ENCODE assay signal across 8 mouse cellular contexts in genomic region chr14:52195691-52196090, GRCm38 (mm10). TPM values are rescaled to one million over a fixed set of nuclear protein-coding genes. Genes with fewer than 3 reads are reported as not detected.
DNase-seq lines count a peak whose midpoint lies in the region; ATAC-seq lines count a peak whose summit lies in the region.

No protein-coding gene starts in this region.

- 0 out of 2 replicates have a peak, but pooled peaks cover 4% of the 10 kb centered on the region for H3K4me1 ChIP-seq in forebrain, embryonic 11.5 days (replicated peaks; ENCODE audit: control insufficient read depth, insufficient read depth, low read length)
- H3K4me1 ChIP-seq in intestine, embryonic 14.5 days (replicated peaks; ENCODE audit: control insufficient read depth, insufficient read depth, low read length), result peaks cover 17% of the 10 kb centered on the region
- H3K4me1 ChIP-seq in liver, embryonic 13.5 days (replicated peaks), result peaks cover 72% of the 10 kb centered on the region

- no peak overlapping the region for H3K27ac ChIP-seq in forebrain, embryonic 11.5 days (ENCODE audit: low read depth, low read length)
- no peak overlapping the region for H3K27ac ChIP-seq in intestine, embryonic 14.5 days (ENCODE audit: low read depth)
- 0 out of 2 replicates have a peak overlapping the region, but pooled peaks have one; percentile 98 for H3K27ac ChIP-seq in liver, embryonic 13.5 days

- H3K9ac ChIP-seq in forebrain, embryonic 11.5 days (ENCODE audit: low read length), result no peak overlapping the region; the same call in 1 of the 2 replicates
- peak overlapping the region; percentile 99 for H3K9ac ChIP-seq in intestine, embryonic 14.5 days (ENCODE audit: low read length)
- peak overlapping the region; percentile 94 for H3K9ac ChIP-seq in liver, embryonic 13.5 days

- no peak for ATAC-seq in forebrain, embryonic 11.5 days (replicated peaks; ENCODE audit: low FRiP score)
- no peak for ATAC-seq in intestine, embryonic 14.5 days (replicated peaks; ENCODE audit: low FRiP score, low TSS enrichment, low read depth)
- no peak for ATAC-seq in liver, embryonic 13.5 days (ENCODE audit: low read depth)
- no peak for ATAC-seq in megakaryocyte-erythroid progenitor cell, adult 5-6 weeks (replicated peaks; ENCODE audit: low FRiP score, low TSS enrichment, poor library complexity, severe bottlenecking)

- H3K36me3 ChIP-seq in forebrain, embryonic 11.5 days (ENCODE audit: control insufficient read depth, insufficient read depth, low read length), result peaks cover 8% of the 10 kb centered on the region; the same call in 1 of the 2 replicates
- peaks cover 38% of the 10 kb centered on the region for H3K36me3 ChIP-seq in intestine, embryonic 14.5 days (ENCODE audit: control insufficient read depth, insufficient read depth, low read length)
- peaks cover 41% of the 10 kb centered on the region for H3K36me3 ChIP-seq in liver, embryonic 13.5 days

- peak overlapping the region; percentile 72 for H3K4me2 ChIP-seq in forebrain, embryonic 11.5 days (ENCODE audit: low read depth, low read length, severe bottlenecking)
- H3K4me2 ChIP-seq in intestine, embryonic 14.5 days (ENCODE audit: low read length), result peak overlapping the region; percentile 91
- H3K4me2 ChIP-seq in liver, embryonic 13.5 days, result peak overlapping the region; percentile 85

- no peaks in the 10 kb centered on the region for H3K9me3 ChIP-seq in forebrain, embryonic 11.5 days (ENCODE audit: control insufficient read depth, low read length)
- no peaks in the 10 kb centered on the region for H3K9me3 ChIP-seq in intestine, embryonic 14.5 days (ENCODE audit: control insufficient read depth, low read length)
- no peaks in the 10 kb centered on the region for H3K9me3 ChIP-seq in liver, embryonic 13.5 days (replicated peaks)

- H3K27me3 ChIP-seq in forebrain, embryonic 11.5 days (ENCODE audit: control insufficient read depth, insufficient read depth, low read length), result no peaks in the 10 kb centered on the region
- no peaks in the 10 kb centered on the region for H3K27me3 ChIP-seq in intestine, embryonic 14.5 days (replicated peaks; ENCODE audit: control insufficient read depth, insufficient read depth, low read length)
- H3K27me3 ChIP-seq in liver, embryonic 13.5 days, result no peaks in the 10 kb centered on the region

- peak; percentile 31 for DNase-seq in right cerebral cortex, postnatal 14 days
- no peak for DNase-seq in right cerebral cortex, postnatal 36 days (ENCODE audit: low spot score in 2 of 2)
- DNase-seq in c-Kit-negative CD71-positive TER-119-positive erythroid progenitor cells, embryonic 14.5 days (ENCODE audit: low read depth, low spot score), result peak; percentile 69
- peak; percentile 71 for DNase-seq in forebrain, embryonic 11.5 days (ENCODE audit: low spot score)
- DNase-seq in intestine, embryonic 14.5 days (ENCODE audit: low spot score), result peak; percentile 68
- DNase-seq in liver, embryonic 13.5 days, result peak; percentile 63
- DNase-seq in neural tube, embryonic 10.5 days (ENCODE audit: extremely low spot score, low spot score), result peak; percentile 44

- WGBS in forebrain, embryonic 11.5 days, result 4% methylated on average over 3 of the region's 3 CpGs
- 12% methylated on average over 3 of the region's 3 CpGs for WGBS in intestine, embryonic 14.5 days
- 4% methylated on average over 3 of the region's 3 CpGs for WGBS in liver, embryonic 13.5 days (ENCODE audit: insufficient replicate concordance)

- peak overlapping the region; percentile 98 for H3K4me3 ChIP-seq in forebrain, embryonic 11.5 days (ENCODE audit: low read depth, low read length)
- peak overlapping the region; percentile 94 for H3K4me3 ChIP-seq in intestine, embryonic 14.5 days (ENCODE audit: low read depth, low read length)
- H3K4me3 ChIP-seq in liver, embryonic 13.5 days (replicated peaks), result peak overlapping the region; percentile 96

RNA-seq across cellular contexts. Expression of gene Supt16, which starts 1.5 kb away (rescaled TPM):
- polyA plus RNA-seq in forebrain, embryonic 11.5 days (2014; fragmentation: Nextera tagmentation; extraction: Ambion mirVana), result 92.3 and 92.8 TPM in 2 replicates
- polyA plus RNA-seq in intestine, embryonic 14.5 days (2014; fragmentation: Nextera tagmentation; extraction: Ambion mirVana), result 68.9 and 73.5 TPM in 2 replicates
- 45.6 and 51.9 TPM in 2 replicates for polyA plus RNA-seq in liver, embryonic 13.5 days (2015; fragmentation: Nextera tagmentation; extraction: Ambion mirVana)
- 111 and 153 TPM in 2 replicates for total RNA-seq in megakaryocyte-erythroid progenitor cell, adult 5-6 weeks (2014; fragmentation: Nextera tagmentation)
- 297 and 346 TPM in 2 replicates for total RNA-seq in megakaryocyte-erythroid progenitor cell, adult 5-6 weeks (2017)

Comparison
In these comparisons a context has a peak if more than half of its experiments do, and no peak if none do; other contexts are left out.
1. DNase-seq: peak in right cerebral cortex, postnatal 14 days (single experiment), c-Kit-negative CD71-positive TER-119-positive erythroid progenitor cells, embryonic 14.5 days (single experiment), forebrain, embryonic 11.5 days (single experiment), intestine, embryonic 14.5 days (single experiment), liver, embryonic 13.5 days (single experiment) and neural tube, embryonic 10.5 days (single experiment); none in right cerebral cortex, postnatal 36 days (0 of 2).
2. Peak in every context shown above with its lines, with median percentiles within 50 percentile points of each other: H3K4me2 ChIP-seq and H3K4me3 ChIP-seq.